Mouse (Mus musculus): ENCODE measurements around the gene Arhgap25. TPM values are rescaled to one million over a fixed set of nuclear protein-coding genes. Genes with fewer than 3 reads are reported as not detected.
"Not testable (repeated sequence)": the region's sequence is repeated elsewhere in the genome, so short reads cannot be mapped to it uniquely, and the experiment has no call there.

The Arhgap25 gene
- 2.0 and 2.6 TPM in 2 replicates for polyA plus RNA-seq (2016; fragmentation: Nextera tagmentation; extraction: Ambion mirVana)

DNA sequence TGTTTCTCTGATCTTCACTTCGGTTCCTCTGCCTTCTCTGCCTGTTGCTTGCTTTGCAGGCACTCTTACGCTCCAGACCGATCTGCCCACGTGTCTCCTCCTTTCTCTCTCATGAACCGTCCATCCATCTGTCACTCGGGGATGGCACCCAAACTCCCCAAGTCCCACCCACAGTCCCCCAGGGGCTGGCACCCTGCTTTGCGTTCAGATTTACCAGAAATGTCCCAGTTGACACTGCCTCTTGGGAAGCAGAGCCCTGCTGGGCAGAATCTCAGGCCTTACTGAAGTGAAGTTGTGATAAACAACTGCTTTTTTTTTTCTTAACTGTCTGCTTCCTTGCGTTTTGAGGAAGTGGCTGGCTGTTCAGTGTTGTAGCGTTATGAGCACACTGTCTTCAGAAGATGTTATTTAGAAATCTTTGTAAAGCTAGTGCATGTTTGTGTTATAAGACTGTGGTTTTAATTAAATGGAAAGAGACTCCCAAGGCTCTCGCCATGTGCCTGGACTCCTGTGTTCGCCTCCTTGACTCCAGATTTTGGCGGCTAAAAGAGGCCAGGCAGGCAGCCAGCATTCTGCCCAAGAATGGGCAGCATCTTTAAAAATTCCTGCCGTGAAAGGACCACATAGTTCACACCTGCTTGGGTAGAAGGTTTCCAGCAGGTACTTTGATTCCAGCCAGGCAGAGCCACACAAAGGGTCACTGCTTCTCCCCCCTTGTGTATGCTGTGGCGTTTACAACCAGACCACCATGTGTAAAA, at the start of gene Arhgap25:
Arhgap25 (minus strand) TSS at position 307 of the 758 bp plus-strand sequence.
- Histone ChIP-seq H3K9me3 (no peaks in the 10 kb centered on the region), H3K4me1 (peaks cover 9% of the 10 kb centered on the region; the same call in 1 of the 2 replicates), H3K36me3 (no peaks in the 10 kb centered on the region), H3K9ac (replicated peaks) (no peak within 1 kb of the TSS), H3K4me2 (replicated peaks) (no peak within 1 kb of the TSS), H3K4me3 (no peak within 1 kb of the TSS), H3K27me3 (peaks cover 5% of the 10 kb centered on the region; the same call in 1 of the 2 replicates), H3K27ac (replicated peaks) (no peak within 1 kb of the TSS)
- WGBS: 73% methylated on average over 14 of the region's 14 CpGs
- no peak for ATAC-seq (ENCODE audit: low FRiP score, low read depth)

- H3K27me3 ChIP-seq: no peaks in the 10 kb centered on the region
- no peaks in the 10 kb centered on the region for H3K9me3 ChIP-seq
- H3K27ac ChIP-seq (replicated peaks): no peak overlapping the region
- no peak overlapping the region for H3K4me3 ChIP-seq
- WGBS: 84% methylated on average over 6 of the region's 6 CpGs
- H3K36me3 ChIP-seq: no peaks in the 10 kb centered on the region
- H3K4me1 ChIP-seq: peaks cover 4% of the 10 kb centered on the region
- ATAC-seq (ENCODE audit: low FRiP score, low read depth): no peak
- H3K9ac ChIP-seq (replicated peaks): no peak overlapping the region
- no peak overlapping the region for H3K4me2 ChIP-seq (replicated peaks)
Observed at GRCm38 (mm10) chr6:87582456-87582855, 49.4 kb upstream of the Arhgap25 start.

DNA sequence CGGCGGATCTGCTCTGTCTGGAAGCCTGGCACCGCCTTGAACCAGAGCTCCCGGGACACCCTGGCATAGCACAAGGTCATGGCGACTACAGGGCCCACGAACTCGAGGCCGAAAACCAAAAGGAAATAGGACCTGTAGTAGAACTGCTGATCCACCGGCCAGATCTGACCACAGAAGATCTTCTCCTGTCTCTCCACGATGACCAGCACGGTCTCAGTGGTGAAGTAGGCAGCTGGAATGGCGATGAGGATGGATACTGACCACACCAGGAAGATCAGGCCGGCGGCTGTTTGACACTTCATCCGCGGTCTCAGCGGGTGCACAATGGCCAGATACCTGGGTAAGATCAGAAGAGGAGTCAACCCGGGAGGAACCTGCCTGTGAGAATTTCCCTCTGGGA, 48.5 kb upstream of the Arhgap25 start:
- 92% methylated on average over 18 of the region's 18 CpGs for WGBS
- ATAC-seq (ENCODE audit: low FRiP score, low read depth): no peak
- H3K36me3 ChIP-seq: no peaks in the 10 kb centered on the region

GRCm38 (mm10) chr6:87581071-87581470, 48.0 kb upstream of the Arhgap25 start:
- H3K4me1 ChIP-seq: no peaks in the 10 kb centered on the region; the same call in 1 of the 2 replicates
- no peak overlapping the region for H3K27ac ChIP-seq (replicated peaks)
- H3K36me3 ChIP-seq: no peaks in the 10 kb centered on the region
- no peaks in the 10 kb centered on the region for H3K27me3 ChIP-seq
- ATAC-seq (ENCODE audit: low FRiP score, low read depth): no peak
- H3K9me3 ChIP-seq: no peaks in the 10 kb centered on the region
- H3K4me3 ChIP-seq: no peak overlapping the region
- WGBS: 85% methylated on average over 15 of the region's 15 CpGs
- no peak overlapping the region for H3K9ac ChIP-seq (replicated peaks)
- no peak overlapping the region for H3K4me2 ChIP-seq (replicated peaks)

More for the DNA sequence above, 48.5 kb upstream of the Arhgap25 start:
- Histone ChIP-seq H3K9ac (replicated peaks) (no peak overlapping the region), H3K27ac (replicated peaks) (no peak overlapping the region), H3K4me1 (no peaks in the 10 kb centered on the region; the same call in 1 of the 2 replicates), H3K4me2 (replicated peaks) (no peak overlapping the region), H3K9me3 (no peaks in the 10 kb centered on the region), H3K27me3 (no peaks in the 10 kb centered on the region), H3K4me3 (no peak overlapping the region)

- WGBS: 52% methylated on average over 9 of the region's 9 CpGs
- no peak for ATAC-seq (ENCODE audit: low FRiP score, low read depth)
- no peaks in the 10 kb centered on the region for H3K9me3 ChIP-seq
- no peak overlapping the region for H3K4me2 ChIP-seq (replicated peaks)
- H3K36me3 ChIP-seq: no peaks in the 10 kb centered on the region
- H3K9ac ChIP-seq (replicated peaks): no peak overlapping the region
- no peak overlapping the region for H3K27ac ChIP-seq (replicated peaks)
- H3K4me3 ChIP-seq: no peak overlapping the region
- no peaks in the 10 kb centered on the region for H3K27me3 ChIP-seq
- no peaks in the 10 kb centered on the region; the same call in 1 of the 2 replicates for H3K4me1 ChIP-seq
Observed at GRCm38 (mm10) chr6:87578247-87578646, 45.2 kb upstream of the Arhgap25 start.

DNA sequence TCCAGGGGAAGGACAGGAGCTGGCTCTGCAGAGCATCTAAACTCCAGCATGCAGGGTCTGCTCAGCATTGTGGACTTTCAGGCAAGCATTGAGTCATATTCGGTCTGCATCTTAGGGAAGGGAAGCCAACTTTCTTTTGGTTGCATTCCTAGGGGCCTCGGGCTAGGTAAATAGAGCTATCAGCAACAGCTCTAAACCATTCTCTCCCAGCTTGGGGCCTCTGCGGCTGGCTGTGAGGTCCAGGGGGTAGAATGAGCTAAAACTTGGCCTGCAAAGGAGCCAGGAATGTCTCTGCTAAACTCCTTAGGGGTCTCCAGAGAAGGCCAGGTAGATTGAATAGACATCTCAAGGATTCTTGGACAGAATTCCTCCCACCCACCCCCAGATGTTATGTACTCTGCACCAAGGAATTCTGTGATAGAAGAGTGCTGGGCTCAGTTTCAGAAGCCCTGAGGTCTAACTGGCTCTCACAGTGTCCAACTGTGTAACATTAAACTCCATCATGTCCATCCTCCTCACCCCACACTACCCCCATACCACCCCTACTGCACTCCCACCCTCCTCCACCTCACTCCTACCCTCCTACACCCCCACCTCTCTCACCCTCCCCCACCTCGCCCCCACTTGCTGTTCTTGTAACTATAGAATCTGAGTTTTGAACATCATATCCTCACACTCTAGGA, 43.7 kb upstream of the Arhgap25 start:
- H3K4me1 ChIP-seq: no peaks in the 10 kb centered on the region; the same call in 1 of the 2 replicates
- H3K4me2 ChIP-seq (replicated peaks): no peak overlapping the region
- no peak overlapping the region for H3K27ac ChIP-seq (replicated peaks)
- H3K4me3 ChIP-seq: no peak overlapping the region
- no peak for ATAC-seq (ENCODE audit: low FRiP score, low read depth)
- 49% methylated on average over 4 of the region's 4 CpGs for WGBS
- no peaks in the 10 kb centered on the region for H3K9me3 ChIP-seq
- no peaks in the 10 kb centered on the region for H3K27me3 ChIP-seq
- H3K9ac ChIP-seq (replicated peaks): no peak overlapping the region
- no peaks in the 10 kb centered on the region for H3K36me3 ChIP-seq

- H3K4me3 ChIP-seq; ATAC-seq (ENCODE audit: low FRiP score, low read depth); H3K9me3 ChIP-seq; H3K4me1 ChIP-seq; H3K4me2 ChIP-seq (replicated peaks); H3K9ac ChIP-seq (replicated peaks); H3K36me3 ChIP-seq; H3K27ac ChIP-seq (replicated peaks); H3K27me3 ChIP-seq: not testable (repeated sequence)
Observed at GRCm38 (mm10) chr6:87571863-87572262, 38.8 kb upstream of the Arhgap25 start.

GRCm38 (mm10) chr6:87567686-87568593, 34.9 kb upstream of the Arhgap25 start:
- no peaks in the 10 kb centered on the region for H3K4me1 ChIP-seq
- no peak overlapping the region for H3K4me2 ChIP-seq (replicated peaks)
- H3K36me3 ChIP-seq: no peaks in the 10 kb centered on the region
- ATAC-seq (ENCODE audit: low FRiP score, low read depth): no peak
- H3K27ac ChIP-seq (replicated peaks): no peak overlapping the region
- no peaks in the 10 kb centered on the region for H3K27me3 ChIP-seq
- H3K4me3 ChIP-seq: no peak overlapping the region
- no peak overlapping the region for H3K9ac ChIP-seq (replicated peaks)
- 59% methylated on average over 9 of the region's 9 CpGs for WGBS
- no peaks in the 10 kb centered on the region for H3K9me3 ChIP-seq

- Histone ChIP-seq H3K9me3 (no peaks in the 10 kb centered on the region), H3K4me3 (no peak overlapping the region), H3K4me1 (no peaks in the 10 kb centered on the region), H3K27me3 (no peaks in the 10 kb centered on the region), H3K4me2 (replicated peaks) (no peak overlapping the region), H3K36me3 (no peaks in the 10 kb centered on the region), H3K27ac (replicated peaks) (no peak overlapping the region), H3K9ac (replicated peaks) (no peak overlapping the region)
- WGBS: 89% methylated on average over 5 of the region's 5 CpGs
- no peak for ATAC-seq (ENCODE audit: low FRiP score, low read depth)
Observed at GRCm38 (mm10) chr6:87565166-87565565, 32.1 kb upstream of the Arhgap25 start.

DNA sequence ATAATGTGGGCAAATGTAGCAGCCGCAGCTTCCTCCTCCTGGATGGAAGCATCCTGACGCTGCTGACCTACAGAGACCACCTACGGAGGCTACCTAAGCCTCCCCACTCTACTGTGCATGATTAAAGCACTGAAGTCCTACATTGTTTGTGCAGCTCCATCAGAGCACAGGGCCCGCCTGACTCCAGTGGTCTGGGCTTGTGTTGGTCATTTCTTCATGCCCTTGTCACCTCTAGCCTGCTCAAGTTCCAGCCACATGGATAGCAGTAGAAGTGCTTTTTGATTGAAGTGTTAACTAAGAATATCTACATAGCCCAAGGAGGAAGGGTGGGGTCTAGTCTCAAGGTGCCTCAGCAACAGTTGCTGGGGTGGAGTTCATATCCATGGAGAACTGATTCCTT, 31.3 kb upstream of the Arhgap25 start:
- no peak for ATAC-seq (ENCODE audit: low FRiP score, low read depth)
- Histone ChIP-seq H3K27me3 (no peaks in the 10 kb centered on the region), H3K4me3 (no peak overlapping the region), H3K27ac (replicated peaks) (no peak overlapping the region), H3K4me2 (replicated peaks) (no peak overlapping the region), H3K36me3 (no peaks in the 10 kb centered on the region), H3K4me1 (no peaks in the 10 kb centered on the region), H3K9me3 (no peaks in the 10 kb centered on the region), H3K9ac (replicated peaks) (no peak overlapping the region)
- WGBS: 90% methylated on average over 4 of the region's 4 CpGs

- no peak overlapping the region for H3K4me2 ChIP-seq (replicated peaks)
- no peak overlapping the region for H3K9ac ChIP-seq (replicated peaks)
- H3K9me3 ChIP-seq: no peaks in the 10 kb centered on the region
- H3K4me1 ChIP-seq: no peaks in the 10 kb centered on the region
- no peak overlapping the region for H3K27ac ChIP-seq (replicated peaks)
- no peaks in the 10 kb centered on the region for H3K27me3 ChIP-seq
- H3K36me3 ChIP-seq: no peaks in the 10 kb centered on the region
- no peak overlapping the region for H3K4me3 ChIP-seq
- no peak for ATAC-seq (ENCODE audit: low FRiP score, low read depth)
- WGBS: 86% methylated on average over 3 of the region's 3 CpGs
Observed at GRCm38 (mm10) chr6:87553724-87554123, 20.7 kb upstream of the Arhgap25 start.

Data from midbrain, embryonic 12.5 days (tissue).